Mouse (Mus musculus) neural tube, embryonic 12.5 days (tissue): ENCODE data around the gene Pde8a. TPM values are rescaled to one million over a fixed set of nuclear protein-coding genes. Genes with fewer than 3 reads are reported as not detected.
"Not testable (repeated sequence)": the region's sequence is repeated elsewhere in the genome, so short reads cannot be mapped to it uniquely, and the experiment has no call there.

Experiments
- ATAC-seq: fragments of 200-750 bp; cut with Nextera tagmentation; 2 replicates; pipeline ENCODE4 v1.8.0; 2017; ENCODE audit warnings: low read depth, mild to moderate bottlenecking, moderate TSS enrichment, moderate library complexity; ENCODE audit not compliant: low FRiP score
- H3K27ac ChIP-seq: fragments of 300-500 bp; sonication (generic); 2 replicates; pipeline ENCODE4 v1.5.1; 2016
- H3K27me3 ChIP-seq: fragments of 300-500 bp; sonication (generic); replicated peaks from 2 replicates; pipeline ENCODE4 v1.6.1; 2016; ENCODE audit warnings: mild to moderate bottlenecking
- H3K36me3 ChIP-seq: fragments of 300-500 bp; sonication (generic); 2 replicates; pipeline ENCODE4 v1.6.1; 2016; ENCODE audit warnings: mild to moderate bottlenecking
- H3K4me1 ChIP-seq: fragments of 300-500 bp; sonication (generic); 2 replicates; pipeline ENCODE4 v1.6.1; 2016
- H3K4me2 ChIP-seq: fragments of 300-500 bp; sonication (generic); replicated peaks from 2 replicates; pipeline ENCODE4 v1.6.1; 2016; ENCODE audit warnings: mild to moderate bottlenecking
- H3K4me3 ChIP-seq: fragments of 300-500 bp; sonication (generic); 2 replicates; pipeline ENCODE4 v1.5.1; 2016
- H3K9ac ChIP-seq: fragments of 300-500 bp; sonication (generic); 2 replicates; pipeline ENCODE4 v1.6.1; 2016; ENCODE audit warnings: mild to moderate bottlenecking
- H3K9me3 ChIP-seq: fragments of 300-500 bp; sonication (generic); 2 replicates; pipeline ENCODE4 v1.6.1; 2016; ENCODE audit warnings: mild to moderate bottlenecking
- WGBS: fragments of 180-500 bp; shearing (Covaris S2); methylation state at CpG from one replicate; pipeline ENCODE4 v1.1.7; 2016; 5-methylcytosine and 5-hydroxymethylcytosine counted together
- polyA plus RNA-seq: library from polyadenylated mRNA; unstranded; fragments of >200 nt; fragmentation: Nextera tagmentation; extraction: Ambion mirVana; gene quantifications from 2 replicates; pipeline ENCODE4 v1.2.1, GENCODE M21; 2016

Pde8a gene
- polyA plus RNA-seq, 1 experiment from 2014 or later, result 3.7 TPM

DNA sequence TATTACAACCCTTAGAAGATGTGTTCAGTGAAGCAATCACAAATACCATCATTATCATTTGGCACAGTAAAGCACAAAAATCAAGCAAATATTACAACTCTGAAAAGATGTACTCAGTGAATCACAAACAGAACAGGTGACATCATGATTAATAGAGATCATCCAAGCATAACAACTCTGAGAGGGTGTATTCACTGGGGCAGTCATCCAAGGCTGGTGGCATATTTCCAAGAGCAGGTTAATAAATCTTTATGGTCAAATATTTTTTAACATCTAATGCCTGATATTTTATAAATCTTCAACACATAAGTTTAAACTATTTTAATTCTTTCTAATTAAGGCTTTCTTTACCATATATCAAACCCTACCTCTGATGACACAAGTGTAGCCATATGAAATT is 27.4 kb upstream of the Pde8a start:
- H3K9me3 ChIP-seq, H3K27me3 ChIP-seq, H3K4me3 ChIP-seq, H3K9ac ChIP-seq, H3K36me3 ChIP-seq, H3K4me1 ChIP-seq, ATAC-seq, H3K4me2 ChIP-seq, H3K27ac ChIP-seq: not testable (repeated sequence)

DNA sequence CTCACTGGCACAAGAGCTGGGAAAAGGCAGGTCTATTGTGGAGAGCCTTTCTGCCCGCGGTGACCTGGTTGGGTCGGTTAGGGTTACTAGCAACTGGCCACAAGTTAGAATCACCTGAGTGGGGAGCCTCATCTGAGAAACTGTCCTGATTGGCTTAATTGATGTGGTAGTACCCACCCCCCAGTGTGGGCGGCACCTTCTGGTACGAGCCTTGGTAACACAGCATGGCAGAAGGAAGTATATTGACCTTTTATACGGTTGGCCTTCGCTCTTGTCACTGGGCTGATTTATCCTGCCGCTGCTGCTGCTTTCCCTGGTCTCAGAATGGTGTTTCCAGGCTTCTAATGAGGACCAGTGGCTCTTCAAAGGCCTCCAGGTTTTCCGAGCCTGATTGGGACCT is 24.2 kb upstream of the Pde8a start:
- Histone ChIP-seq H3K9me3 (no peaks in the 10 kb centered on the region), H3K27me3 (no peaks in the 10 kb centered on the region), H3K9ac (no peak overlapping the region), H3K4me1 (no peaks in the 10 kb centered on the region), H3K4me2 (no peak overlapping the region), H3K4me3 (no peak overlapping the region), H3K36me3 (no peaks in the 10 kb centered on the region), H3K27ac (no peak overlapping the region)
- ATAC-seq, result no peak
- 70% methylated on average over 9 of the region's 9 CpGs for WGBS

DNA sequence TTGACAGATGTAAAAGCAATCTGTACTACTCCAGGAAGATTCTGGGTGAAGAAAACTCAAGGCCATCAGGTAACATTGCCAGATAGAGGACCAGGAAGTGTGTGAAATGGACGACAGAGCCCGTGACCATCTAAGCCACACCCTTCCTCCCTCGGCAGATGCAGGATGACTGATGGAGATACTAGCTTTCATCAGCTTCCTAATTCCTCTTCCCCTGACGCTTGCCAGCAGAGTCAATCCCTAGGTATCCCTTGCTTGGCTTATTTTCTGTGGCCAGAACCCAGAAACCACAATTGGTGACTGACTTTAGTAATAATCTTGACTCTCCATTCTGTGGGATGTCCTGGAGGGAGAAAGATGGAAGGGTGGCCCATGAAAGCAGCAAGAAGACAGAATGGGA is 17.9 kb upstream of the Pde8a start:
- Histone ChIP-seq H3K27ac (no peak overlapping the region), H3K36me3 (no peaks in the 10 kb centered on the region), H3K4me3 (no peak overlapping the region), H3K27me3 (no peaks in the 10 kb centered on the region), H3K9me3 (no peaks in the 10 kb centered on the region), H3K4me1 (peaks cover 10% of the 10 kb centered on the region; the same call in 1 of the 2 replicates), H3K4me2 (no peak overlapping the region), H3K9ac (no peak overlapping the region)
- no peak for ATAC-seq
- WGBS, result 65% methylated on average over 4 of the region's 4 CpGs

DNA sequence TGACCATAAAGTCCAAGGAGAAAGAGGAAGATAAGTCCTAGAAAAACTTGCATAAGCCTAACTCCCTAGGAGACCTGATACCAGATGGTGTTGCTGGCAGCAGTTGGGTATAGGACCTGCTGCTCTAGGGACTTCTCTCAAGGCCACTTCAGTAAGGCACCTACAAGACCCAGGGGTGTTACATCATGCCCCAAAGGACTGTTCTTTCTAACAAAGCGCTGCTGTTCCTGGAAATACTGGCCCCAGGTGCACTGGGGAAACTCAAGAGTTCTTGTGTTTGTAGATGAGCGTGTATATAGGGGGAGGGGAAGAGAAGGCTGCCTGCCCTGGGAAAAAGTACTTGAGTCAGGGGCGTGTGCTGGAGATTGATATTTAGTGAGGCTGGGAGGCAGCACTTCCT is 16.6 kb upstream of the Pde8a start:
- Histone ChIP-seq H3K27ac (no peak overlapping the region), H3K4me1 (peaks cover 10% of the 10 kb centered on the region; the same call in 1 of the 2 replicates), H3K9me3 (no peaks in the 10 kb centered on the region), H3K4me2 (no peak overlapping the region), H3K27me3 (no peaks in the 10 kb centered on the region), H3K9ac (no peak overlapping the region), H3K36me3 (no peaks in the 10 kb centered on the region), H3K4me3 (no peak overlapping the region)
- WGBS, result 72% methylated on average over 3 of the region's 3 CpGs
- no peak for ATAC-seq

DNA sequence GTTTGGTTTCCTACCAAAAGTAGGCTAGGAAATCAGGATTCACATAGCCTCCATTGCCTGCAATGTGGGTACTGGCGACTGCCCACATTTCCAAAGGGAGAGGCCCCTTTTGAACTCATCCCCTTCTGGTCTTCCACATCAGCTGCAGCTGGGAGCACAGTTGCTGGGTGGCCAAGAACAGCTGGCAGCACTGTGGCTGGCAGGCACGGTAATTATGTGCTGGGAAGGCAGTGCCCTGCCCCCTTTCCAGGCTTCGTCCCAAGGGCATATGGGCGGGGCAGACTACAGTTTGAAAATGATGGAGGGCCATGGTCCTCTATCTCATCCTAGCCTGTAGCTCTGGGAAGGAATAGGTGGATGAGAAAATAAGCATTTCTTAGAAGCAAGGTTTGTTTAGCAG is 14.9 kb upstream of the Pde8a start:
- no peak overlapping the region for H3K4me3 ChIP-seq
- no peak overlapping the region for H3K4me2 ChIP-seq
- H3K36me3 ChIP-seq, result no peaks in the 10 kb centered on the region
- H3K27me3 ChIP-seq, result no peaks in the 10 kb centered on the region
- no peaks in the 10 kb centered on the region for H3K9me3 ChIP-seq
- H3K9ac ChIP-seq, result 0 out of 2 replicates have a peak overlapping the region, but pooled peaks have one; percentile 21
- peaks cover 14% of the 10 kb centered on the region; the same call in 1 of the 2 replicates for H3K4me1 ChIP-seq
- WGBS, result 31% methylated on average over 4 of the region's 4 CpGs
- no peak for ATAC-seq
- no peak overlapping the region for H3K27ac ChIP-seq

DNA sequence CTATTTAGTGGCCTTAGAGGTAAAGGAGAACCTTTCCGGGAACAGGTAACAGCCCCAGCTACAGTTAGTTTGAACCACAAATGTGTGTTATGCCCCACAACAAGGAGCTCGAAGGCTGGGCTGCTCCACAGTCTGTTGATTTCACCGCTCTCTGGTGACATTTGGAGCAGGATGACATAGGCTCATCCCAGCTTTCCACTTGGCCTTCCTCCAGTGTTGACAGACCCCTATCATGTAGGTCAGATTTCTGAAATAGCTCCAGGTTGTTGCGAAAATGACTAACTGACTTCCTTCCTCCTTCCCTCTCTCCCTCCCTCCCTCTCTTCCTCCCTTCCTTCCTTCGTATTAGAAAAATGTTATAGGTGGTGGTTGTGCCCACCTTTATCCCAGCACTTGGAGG is 14.3 kb upstream of the Pde8a start:
- no peaks in the 10 kb centered on the region for H3K36me3 ChIP-seq
- no peak for ATAC-seq
- H3K4me2 ChIP-seq, result no peak overlapping the region
- H3K9ac ChIP-seq, result no peak overlapping the region
- H3K4me1 ChIP-seq, result peaks cover 14% of the 10 kb centered on the region; the same call in 1 of the 2 replicates
- no peak overlapping the region for H3K27ac ChIP-seq
- H3K4me3 ChIP-seq, result no peak overlapping the region
- H3K9me3 ChIP-seq, result no peaks in the 10 kb centered on the region
- WGBS, result 68% methylated on average over 5 of the region's 5 CpGs
- H3K27me3 ChIP-seq, result no peaks in the 10 kb centered on the region

DNA sequence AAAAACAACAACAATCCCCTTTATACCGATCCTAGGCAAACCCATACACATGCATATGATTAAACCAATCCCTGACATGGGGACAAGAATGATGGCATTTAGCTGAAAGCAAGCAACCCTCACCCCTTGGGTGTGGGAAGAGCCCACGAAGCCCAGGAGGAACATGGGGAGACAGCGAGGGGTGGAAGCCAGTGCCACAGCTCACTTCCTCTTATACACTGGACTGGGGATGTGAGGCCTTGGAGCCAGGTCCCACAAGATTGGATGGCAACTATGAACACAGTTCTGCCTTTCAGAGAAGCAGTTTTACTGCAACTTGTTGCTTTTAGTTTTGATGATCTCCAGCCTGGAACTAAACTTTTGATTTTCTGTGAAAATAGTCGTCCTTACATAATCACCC is 13.6 kb upstream of the Pde8a start:
- 64% methylated on average over 4 of the region's 4 CpGs for WGBS
- no peak for ATAC-seq
- H3K27ac ChIP-seq, result no peak overlapping the region
- no peak overlapping the region for H3K9ac ChIP-seq
- H3K36me3 ChIP-seq, result no peaks in the 10 kb centered on the region
- H3K9me3 ChIP-seq, result no peaks in the 10 kb centered on the region
- H3K4me3 ChIP-seq, result no peak overlapping the region
- no peak overlapping the region for H3K4me2 ChIP-seq
- H3K4me1 ChIP-seq, result peaks cover 14% of the 10 kb centered on the region; the same call in 1 of the 2 replicates
- no peaks in the 10 kb centered on the region for H3K27me3 ChIP-seq

DNA sequence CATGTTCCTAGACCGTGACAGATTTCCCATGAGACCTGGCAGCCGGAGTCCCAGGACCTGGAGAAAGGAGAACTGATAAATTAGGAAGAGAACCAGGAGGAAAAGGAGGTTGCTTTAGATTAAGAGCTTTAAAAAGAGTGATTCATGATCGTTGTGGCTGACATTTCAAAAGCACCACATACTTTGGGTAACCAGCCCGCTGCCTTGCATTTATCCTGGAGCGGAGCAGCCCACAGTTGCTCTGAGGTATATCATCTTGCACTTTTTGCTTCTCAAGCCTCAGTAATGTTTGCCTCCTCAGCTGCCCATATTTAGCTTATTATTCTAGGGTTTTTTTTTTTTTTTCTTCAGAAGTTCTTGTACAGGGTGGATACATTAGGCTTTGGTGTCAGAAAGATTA is 11.0 kb upstream of the Pde8a start:
- no peaks in the 10 kb centered on the region for H3K9me3 ChIP-seq
- WGBS, result 61% methylated on average over 5 of the region's 5 CpGs
- no peak overlapping the region for H3K9ac ChIP-seq
- H3K4me2 ChIP-seq, result no peak overlapping the region
- H3K27me3 ChIP-seq, result no peaks in the 10 kb centered on the region
- no peak overlapping the region for H3K27ac ChIP-seq
- H3K36me3 ChIP-seq, result no peaks in the 10 kb centered on the region
- H3K4me1 ChIP-seq, result peaks cover 14% of the 10 kb centered on the region; the same call in 1 of the 2 replicates
- no peak for ATAC-seq
- no peak overlapping the region for H3K4me3 ChIP-seq

DNA sequence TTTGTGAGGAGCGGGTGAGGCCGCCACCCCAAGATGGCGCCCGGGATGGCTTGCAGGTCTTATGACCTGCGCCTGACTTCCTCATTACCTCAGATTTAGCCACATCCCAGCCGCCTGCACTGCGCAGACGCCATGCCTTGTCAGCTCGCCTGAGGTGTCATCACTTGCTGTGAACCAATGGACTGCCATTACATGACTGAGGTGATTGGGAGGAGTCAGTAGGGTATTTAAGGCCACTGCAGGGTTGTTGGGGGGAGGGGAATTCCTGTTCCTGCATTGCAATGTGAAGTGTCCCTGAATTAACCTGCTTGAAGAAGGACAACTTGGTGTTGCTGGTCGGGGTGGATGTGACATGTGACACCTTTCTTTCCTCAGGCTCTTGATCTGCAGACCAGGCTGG is 9.8 kb upstream of the Pde8a start:
- H3K9me3 ChIP-seq, ATAC-seq, H3K27me3 ChIP-seq, H3K36me3 ChIP-seq, H3K4me2 ChIP-seq, H3K9ac ChIP-seq, H3K4me3 ChIP-seq, H3K27ac ChIP-seq, H3K4me1 ChIP-seq: not testable (repeated sequence)
- 90% methylated on average over 10 of the region's 10 CpGs for WGBS

DNA sequence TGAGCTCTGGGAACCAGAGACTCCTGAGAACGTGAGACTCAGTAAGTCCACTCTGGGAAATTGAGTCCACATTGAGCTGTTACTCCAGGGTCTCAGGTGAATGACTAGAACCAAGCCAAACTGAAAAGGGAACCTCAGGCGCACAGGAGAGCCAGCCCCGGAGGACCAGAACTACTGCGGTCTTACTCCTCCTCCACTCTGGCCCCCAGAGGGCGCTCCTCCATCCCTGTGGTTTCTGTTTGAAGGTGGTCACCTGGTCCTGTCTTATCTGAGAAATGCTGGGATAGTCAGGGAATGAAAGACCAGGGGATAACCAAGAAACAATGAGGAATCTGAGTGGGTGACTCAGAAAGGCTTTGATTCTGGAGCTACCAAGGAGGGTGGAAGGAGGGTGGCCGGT is 4.5 kb upstream of the Pde8a start:
- peaks cover 40% of the 10 kb centered on the region for H3K27me3 ChIP-seq
- H3K4me1 ChIP-seq, result peaks cover 7% of the 10 kb centered on the region
- no peak overlapping the region for H3K27ac ChIP-seq
- no peak overlapping the region for H3K4me2 ChIP-seq
- H3K36me3 ChIP-seq, result no peaks in the 10 kb centered on the region
- H3K4me3 ChIP-seq, result no peak overlapping the region
- ATAC-seq, result no peak
- no peaks in the 10 kb centered on the region for H3K9me3 ChIP-seq
- no peak overlapping the region for H3K9ac ChIP-seq
- 21% methylated on average over 6 of the region's 6 CpGs for WGBS

DNA sequence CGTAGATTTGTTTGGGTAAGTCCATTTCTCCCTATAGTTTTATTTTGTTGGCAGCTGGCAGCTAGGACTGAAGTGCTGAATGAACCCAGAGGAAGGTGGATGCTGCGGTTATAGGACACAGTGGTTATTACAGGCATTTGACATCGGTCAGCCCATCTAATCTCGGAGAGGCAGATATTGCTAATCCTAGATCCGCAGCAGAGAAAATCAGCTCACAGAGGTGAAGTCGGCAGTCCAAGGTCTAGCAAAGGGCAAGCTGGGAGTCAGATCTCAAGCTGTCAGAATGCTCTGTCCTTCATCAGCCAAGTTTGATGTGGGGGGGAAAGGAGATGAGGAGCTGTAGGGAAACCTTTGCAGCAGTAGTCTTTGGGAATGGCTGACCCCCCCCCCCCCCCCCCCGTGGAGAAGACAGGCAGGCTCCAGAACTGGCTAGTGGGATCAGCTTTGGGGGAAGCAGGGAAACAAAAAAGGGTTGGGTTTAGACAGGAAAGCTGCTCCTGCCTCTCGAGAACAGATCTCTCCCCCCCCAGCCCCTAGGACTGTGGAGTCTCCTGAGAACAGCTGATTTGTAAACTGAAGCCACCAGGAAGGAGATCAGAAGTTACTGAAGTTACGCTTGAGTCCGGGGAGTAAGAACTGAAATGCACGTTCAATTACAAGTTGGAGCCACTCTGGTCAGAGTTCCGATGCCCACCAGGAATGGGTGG is 3.3 kb upstream of the Pde8a start:
- Histone ChIP-seq H3K4me3 (no peak overlapping the region), H3K27ac (no peak overlapping the region), H3K9me3 (no peaks in the 10 kb centered on the region), H3K4me1 (peaks cover 7% of the 10 kb centered on the region), H3K9ac (no peak overlapping the region), H3K27me3 (peaks cover 52% of the 10 kb centered on the region), H3K36me3 (no peaks in the 10 kb centered on the region), H3K4me2 (no peak overlapping the region)
- WGBS, result 60% methylated on average over 12 of the region's 12 CpGs
- no peak for ATAC-seq

DNA sequence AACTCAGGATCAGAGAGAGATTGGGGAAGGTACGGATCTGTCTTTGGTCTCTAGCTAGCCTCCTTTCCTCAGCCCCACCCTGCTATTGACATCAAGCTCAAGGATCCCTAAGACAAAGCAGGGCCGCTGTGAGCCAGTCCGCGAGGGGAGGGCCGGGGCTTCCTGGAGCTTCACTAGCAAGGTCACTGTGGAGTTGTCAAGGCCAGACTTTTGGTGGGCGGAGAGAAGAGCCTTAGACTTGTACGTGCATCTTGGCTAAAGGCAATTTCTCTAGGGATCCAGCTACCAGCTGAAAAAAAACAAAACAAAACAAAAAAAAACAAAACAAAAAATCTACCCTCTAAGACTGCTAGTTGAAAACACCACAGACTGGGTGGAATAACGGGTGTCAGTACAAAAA is 1.6 kb upstream of the Pde8a start:
- H3K27me3 ChIP-seq, result peaks cover 64% of the 10 kb centered on the region
- H3K27ac ChIP-seq, result no peak overlapping the region
- no peaks in the 10 kb centered on the region for H3K9me3 ChIP-seq
- peak overlapping the region; percentile 69 for H3K4me2 ChIP-seq
- no peak overlapping the region for H3K9ac ChIP-seq
- H3K4me1 ChIP-seq, result peaks cover 7% of the 10 kb centered on the region
- H3K36me3 ChIP-seq, result no peaks in the 10 kb centered on the region
- 4% methylated on average over 8 of the region's 8 CpGs for WGBS
- ATAC-seq, result no peak
- no peak overlapping the region for H3K4me3 ChIP-seq

DNA sequence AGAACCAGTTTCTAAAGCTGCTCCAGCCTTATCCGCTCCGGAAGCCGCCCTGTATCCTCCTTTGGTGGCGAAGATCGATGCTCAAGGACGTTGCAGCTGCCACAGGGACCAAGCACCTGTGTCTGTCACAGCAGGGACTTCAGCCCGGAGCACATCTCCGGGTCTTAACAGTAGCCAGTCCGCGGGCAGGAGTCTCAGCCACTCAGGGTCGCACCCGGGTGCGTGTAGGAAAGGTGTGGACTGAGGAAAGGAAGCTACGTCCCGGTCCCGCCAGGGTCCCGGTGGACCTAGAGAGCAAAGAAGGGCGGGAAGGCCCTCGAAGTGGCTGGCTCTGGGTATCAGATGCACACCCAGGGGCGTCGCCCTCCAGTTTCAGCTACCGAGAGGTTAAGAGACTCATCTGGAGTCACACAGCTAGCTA is 1.1 kb upstream of the Pde8a start:
- H3K27me3 ChIP-seq, result peaks cover 65% of the 10 kb centered on the region
- no peak overlapping the region for H3K27ac ChIP-seq
- WGBS, result 2% methylated on average over 22 of the region's 22 CpGs

More for the DNA sequence above, 1.1 kb upstream of the Pde8a start:
- H3K9me3 ChIP-seq, result no peaks in the 10 kb centered on the region
- ATAC-seq, result peak; percentile 62
- peak overlapping the region; percentile 33; the same call in 1 of the 2 replicates for H3K9ac ChIP-seq
- H3K4me2 ChIP-seq, result peak overlapping the region; percentile 69
- H3K4me1 ChIP-seq, result peaks cover 7% of the 10 kb centered on the region
- peak overlapping the region; percentile 41 for H3K4me3 ChIP-seq
- H3K36me3 ChIP-seq, result no peaks in the 10 kb centered on the region
